Mouse (Mus musculus): ENCODE data around the gene Anxa11.

Gene Anxa11

DNA sequence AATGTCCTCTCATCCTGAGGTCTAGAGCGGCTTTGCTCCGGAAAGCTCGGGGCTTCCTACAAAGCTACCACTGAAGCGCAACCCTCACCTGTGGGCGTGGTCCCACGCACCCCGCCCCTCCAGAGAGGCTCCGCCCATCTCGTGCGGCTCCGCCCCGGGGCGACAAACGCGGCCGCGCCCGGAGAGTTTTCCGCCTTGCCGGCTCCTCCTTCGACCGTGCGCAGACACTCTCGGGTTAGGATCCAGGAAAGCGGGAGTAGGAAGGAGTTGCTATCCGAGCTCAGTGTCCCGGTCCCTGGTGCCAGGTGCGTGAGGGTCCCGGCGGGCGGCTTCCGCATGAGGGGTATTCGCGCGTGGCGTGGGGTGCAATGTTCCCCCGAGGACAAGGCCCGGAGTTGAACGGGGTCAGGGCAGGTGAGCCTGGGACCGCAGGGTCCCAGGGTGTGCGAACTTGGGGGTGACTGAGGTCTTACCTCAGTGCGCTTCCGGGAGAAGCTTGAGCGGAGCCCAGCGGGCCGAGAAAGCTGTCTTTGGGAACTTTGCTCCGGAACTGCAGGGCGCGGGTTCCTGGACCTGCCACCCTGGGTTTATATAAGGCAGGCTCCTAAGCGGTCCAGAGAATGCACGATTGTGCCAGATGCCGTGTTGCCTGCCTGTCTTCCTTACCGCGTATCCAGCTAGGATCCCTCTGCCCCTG lies at the start of gene Anxa11:
Gene Anxa11, plus strand, starts transcription at position 166 of the 697 bp plus-strand sequence.
- in situ Hi-C loops (cut with MboI, MseI), result no loop called here

DNA sequence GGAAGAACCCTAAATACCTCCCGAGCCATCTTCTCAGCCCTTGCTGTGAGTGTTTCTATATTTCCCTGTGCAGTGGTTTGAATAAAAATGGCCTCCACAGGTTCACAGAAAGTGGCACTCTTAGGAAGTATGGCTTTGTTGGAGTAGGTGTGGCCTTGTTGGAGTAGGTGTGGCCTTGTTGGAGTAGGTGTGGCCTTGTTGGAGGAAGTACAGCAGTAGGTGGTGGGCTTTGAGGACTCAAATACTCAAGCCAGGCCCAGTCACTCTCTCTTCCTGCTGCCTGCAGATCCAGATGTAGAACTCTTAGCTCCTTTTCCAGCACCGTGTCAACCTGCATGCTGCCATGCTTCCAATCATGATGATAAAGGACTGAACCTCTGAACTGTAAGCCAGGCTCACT lies 47.6 kb upstream of the Anxa11 start:
- in situ Hi-C loops (cut with MboI, MseI), result no loop called here

DNA sequence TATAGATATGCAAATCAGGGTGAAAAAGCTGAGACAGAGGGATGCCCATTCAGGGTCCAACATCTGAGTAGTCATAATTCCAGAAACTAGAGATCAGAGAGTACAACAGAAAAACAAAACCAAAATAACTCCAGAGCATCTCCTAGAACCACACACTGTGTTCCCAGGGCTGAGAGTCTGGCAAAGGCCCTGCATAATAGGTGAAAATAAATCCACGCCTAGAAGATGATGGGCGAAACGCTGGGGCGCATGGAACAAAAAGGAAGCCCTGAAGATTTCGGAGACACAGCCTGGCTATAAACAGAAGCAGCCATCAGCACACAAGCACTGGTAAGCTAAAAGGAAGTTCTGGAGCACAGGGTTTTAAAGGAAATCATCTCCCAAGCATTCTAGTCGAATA lies 46.9 kb upstream of the Anxa11 start:
- in situ Hi-C loops (cut with MboI, MseI), result loop anchor here in 1 of 2 experiments (5.0 kb wide), 1 partner anchor 68 kb away; no protein-coding TSS in a partner anchor

DNA sequence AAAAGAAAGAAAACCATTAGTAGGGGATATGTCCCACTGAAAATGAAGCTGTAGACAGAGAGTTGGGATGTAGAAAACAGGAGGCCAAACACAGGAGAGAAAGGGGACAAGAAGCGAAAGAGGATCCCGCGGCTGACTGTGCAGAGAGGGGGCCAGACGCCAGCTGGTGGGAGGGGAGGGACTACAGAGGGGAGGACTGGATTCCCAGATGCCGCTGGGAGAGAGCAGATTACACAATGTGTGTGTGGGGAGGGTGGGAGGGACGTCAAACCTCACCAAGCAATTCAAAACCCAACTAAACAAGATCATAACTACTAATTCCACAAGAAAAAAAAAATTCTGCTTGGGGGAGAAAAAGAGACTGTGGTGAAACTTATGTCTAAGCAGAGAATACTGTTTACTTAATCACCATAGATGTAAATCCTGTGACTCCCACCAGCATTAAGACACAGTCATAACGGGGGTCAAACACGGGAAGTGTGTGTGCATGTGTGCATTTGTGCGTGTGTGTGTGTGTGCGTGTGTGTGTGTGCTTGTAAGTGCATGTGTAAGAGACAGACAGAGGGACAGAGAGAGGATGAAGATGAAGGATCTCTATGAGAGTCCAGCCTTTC lies 46.3 kb upstream of the Anxa11 start:
- in situ Hi-C loops (cut with MboI, MseI), result loop anchor here in 1 of 2 experiments (5.0 kb wide), 1 partner anchor 68 kb away; no protein-coding TSS in a partner anchor

DNA sequence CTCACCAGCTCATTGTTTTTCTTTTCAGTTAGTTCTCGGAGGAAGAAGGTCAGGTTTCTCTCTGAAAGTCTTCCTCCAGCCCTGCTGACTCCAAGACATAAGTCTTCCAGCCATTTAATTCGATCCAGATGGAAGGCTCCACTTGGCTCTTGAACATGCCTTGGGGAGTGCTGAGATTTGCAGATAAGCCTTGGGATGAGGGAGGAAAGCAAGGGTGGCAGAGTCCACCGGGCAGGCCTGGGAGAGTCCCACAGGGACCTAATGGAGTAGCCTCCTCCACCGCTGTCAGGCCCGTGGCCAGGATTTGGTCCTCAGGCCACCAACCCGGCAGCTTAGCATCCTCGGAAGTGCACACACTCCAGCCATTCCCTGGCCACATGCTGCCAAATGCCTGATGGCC lies 45.3 kb upstream of the Anxa11 start:
- in situ Hi-C loops (cut with MboI, MseI), result loop anchor here in 1 of 2 experiments (5.0 kb wide), 1 partner anchor 69 kb away; no protein-coding TSS in a partner anchor

DNA sequence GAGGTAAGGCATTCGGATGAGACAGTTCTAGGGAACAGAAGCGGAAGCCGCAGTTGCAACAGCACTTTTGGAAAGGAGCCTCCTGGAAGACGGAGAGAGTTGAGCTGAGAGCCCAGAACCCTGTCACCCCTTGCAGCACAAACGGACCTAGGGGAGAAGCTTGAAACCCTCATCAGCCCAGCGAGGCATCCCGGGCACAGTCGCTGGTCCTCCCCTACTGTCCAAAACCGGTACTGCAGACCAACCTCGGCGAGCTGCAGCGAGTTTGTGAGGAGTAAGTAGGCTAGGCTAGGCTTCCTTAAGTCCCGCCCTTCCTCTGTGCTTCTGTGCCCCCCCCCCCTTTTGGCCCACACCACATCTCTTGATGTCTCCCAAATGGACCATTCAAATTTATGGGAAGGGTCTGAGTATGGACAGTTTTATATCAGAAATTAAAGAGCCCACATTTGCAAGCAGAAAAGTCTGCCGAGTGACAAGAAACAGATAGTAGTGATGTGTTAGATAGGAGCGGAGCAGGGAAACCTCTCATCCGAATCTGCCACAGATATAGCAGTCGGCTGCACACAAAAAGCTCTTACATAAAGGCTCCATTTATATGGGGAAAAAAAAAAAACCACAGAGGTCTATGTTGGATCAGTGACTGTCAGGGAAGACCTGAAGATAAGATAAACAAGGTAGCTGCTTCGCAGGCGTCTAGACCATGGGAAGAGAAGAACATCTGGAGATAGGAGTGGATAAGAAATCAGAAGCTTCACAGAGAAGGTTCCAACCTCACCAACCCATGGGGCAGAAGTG lies 41.6 kb upstream of the Anxa11 start:
- in situ Hi-C loops (cut with MboI, MseI), result loop anchor here in 1 of 2 experiments (25.0 kb wide), 1 partner anchor 237 kb away; the partner anchor contains the start of gene Gm9780

DNA sequence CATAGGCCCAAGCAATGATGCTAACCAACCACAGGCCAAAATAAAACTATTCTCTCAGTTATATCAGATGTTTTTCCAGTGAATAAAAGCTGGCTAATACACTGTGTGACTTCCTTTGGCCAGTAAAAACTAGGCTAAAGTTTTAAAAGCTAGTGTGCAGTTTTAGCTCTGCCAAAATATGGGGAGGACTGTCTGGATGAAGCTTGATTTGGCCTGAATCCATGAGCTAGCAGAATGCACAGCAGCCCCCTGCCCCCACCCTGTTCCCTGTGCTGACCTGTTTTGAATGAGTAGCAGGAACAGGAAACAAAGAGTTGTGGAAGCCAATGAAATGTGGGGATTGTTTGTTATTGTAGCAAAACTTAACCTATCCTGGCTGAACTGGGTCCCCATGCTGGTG lies 39.4 kb upstream of the Anxa11 start:
- in situ Hi-C loops (cut with MboI, MseI), result loop anchor here in 1 of 2 experiments (25.0 kb wide), 1 partner anchor 235 kb away; the partner anchor contains the start of gene Gm9780

DNA sequence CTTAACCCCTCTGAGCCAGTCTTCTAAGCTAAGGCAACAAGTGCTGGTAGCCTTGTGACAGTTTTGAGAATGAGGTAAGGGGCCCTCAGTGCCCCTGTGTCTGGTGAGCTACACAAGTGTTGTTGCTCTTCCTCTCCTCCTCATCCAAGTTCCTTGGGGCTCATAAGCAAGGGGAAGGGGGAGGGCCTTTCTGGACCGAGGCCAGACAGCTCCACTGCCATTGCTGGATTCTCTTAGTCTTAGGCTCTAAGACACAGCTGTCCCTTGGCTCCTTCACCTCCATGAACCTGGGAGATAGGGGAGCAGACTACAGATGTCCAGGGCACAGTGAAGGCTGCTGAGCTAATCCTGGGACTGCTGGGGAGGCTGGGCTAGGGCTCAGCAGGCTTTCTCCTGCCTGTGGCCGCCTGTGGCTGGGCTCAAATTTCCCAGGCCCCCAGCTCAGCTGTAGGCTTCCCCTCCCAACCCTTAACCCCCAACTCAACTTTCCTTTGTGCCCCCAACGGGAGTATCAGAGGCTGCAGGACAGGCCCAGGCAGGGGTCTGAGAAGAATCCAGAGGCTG lies 38.6 kb upstream of the Anxa11 start:
- in situ Hi-C loops (cut with MboI, MseI), result loop anchor here in 1 of 2 experiments (25.0 kb wide), 1 partner anchor 234 kb away; the partner anchor contains the start of gene Gm9780

DNA sequence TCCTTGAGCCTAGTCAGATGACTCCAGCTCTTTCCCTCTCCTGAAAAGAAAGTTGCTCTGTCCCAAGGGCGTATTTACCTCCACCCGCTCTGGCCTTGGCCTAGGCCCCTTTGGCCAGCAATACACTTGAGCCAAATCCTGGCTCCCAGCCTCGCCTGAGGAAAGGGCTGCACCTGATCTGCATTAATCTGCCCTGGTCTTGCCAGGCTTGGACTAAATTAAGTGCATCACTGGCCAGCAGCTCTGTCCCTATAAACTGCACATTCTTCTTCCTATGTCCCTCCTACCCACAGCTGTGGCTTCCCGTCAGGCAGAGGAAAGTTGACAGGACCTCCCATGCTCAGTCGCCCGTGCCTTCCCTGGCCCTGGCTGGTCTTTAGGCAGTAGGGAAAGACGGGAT lies 36.1 kb upstream of the Anxa11 start:
- in situ Hi-C loops (cut with MboI, MseI), result loop anchor here in 1 of 2 experiments (25.0 kb wide), 1 partner anchor 231 kb away; the partner anchor contains the start of gene Gm9780

DNA sequence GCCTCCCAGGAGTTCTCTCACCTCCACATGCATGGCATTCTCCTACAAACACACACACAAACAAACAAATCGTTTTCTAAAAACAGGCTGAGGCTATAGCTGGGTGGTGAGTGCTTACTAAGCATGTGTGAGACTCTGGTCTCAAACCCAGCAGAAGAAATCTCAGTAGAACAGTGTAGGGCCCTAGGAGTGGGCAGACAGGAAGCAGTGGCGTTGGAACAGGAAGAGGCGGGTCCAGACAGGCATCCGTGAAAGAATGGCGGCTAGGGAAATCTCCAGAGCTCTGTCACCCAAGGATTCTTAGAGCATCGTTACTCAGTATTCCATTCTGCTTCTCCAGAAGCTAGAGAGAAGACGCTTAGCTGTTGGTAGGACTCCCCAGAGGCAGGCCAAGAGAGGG lies 35.4 kb upstream of the Anxa11 start:
- in situ Hi-C loops (cut with MboI, MseI), result loop anchor here in 1 of 2 experiments (25.0 kb wide), 1 partner anchor 231 kb away; the partner anchor contains the start of gene Gm9780

DNA sequence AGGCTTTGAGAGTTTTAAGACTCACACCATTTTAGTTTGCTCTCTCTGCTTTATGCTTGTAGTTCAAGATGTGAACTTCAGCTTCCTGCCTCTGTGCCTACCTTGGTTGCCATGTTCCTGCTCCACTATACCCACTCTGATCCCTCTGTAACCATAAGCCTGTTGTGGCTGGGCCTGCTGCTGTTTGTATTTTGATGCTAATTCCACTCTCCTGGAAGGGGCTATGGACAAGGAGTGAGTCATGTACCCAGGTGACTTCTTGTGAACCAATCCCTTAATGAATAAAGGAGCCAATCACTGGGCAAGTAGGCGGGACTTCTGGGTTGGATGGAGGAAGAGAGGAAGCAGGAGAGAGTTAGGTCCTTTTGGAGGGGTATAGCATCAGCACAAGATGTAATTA lies 30.9 kb upstream of the Anxa11 start:
- in situ Hi-C loops (cut with MboI, MseI), result loop anchor here (5.0 to 25.0 kb wide), 2 partner anchors 226 to 351 kb away; partner anchors contain the start of gene Gm9780 (in 1 of the 2)

DNA sequence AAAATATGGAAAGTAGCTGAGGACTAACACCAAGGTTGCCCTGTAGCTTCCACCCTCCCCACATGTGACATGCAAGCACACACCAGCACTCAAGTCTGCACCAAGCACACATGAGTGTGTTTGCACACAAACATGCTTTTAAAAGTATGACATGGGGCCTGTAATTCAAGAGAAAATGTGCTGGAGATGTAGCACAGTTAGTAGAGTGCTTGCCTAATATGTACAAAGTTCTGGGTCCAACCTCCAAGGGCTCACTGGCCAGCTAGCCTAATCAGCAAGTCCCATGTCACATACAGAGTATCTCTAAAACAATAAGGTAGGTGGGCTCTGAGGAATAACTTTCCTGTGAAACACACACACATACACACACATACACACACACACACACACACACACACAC lies 27.8 kb upstream of the Anxa11 start:
- in situ Hi-C loops (cut with MboI, MseI), result loop anchor here (5.0 to 25.0 kb wide), 2 partner anchors 223 to 348 kb away; partner anchors contain the start of gene Gm9780 (in 1 of the 2)

DNA sequence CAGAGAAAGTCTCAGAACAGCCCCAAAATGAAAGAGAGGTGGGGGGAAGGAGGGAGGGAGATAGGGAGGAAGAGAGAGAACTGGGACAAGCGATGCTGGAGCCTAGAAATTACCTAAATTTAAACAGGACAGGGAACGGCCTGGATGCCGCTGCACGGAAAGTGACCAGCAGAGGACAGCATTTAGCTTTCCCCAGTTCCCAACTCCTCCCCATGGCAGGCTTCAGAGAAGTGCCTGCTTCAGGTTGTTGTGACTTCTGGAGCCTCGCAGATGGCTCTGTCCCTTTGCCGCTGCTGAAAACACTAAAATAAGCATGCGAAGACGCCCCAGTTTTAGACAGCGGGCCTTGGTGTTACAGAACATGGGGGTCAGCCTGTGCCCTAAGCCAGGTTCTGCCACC lies 25.5 kb upstream of the Anxa11 start:
- in situ Hi-C loops (cut with MboI, MseI), result loop anchor here in 1 of 2 experiments (25.0 kb wide), 1 partner anchor 221 kb away; the partner anchor contains the start of gene Gm9780

DNA sequence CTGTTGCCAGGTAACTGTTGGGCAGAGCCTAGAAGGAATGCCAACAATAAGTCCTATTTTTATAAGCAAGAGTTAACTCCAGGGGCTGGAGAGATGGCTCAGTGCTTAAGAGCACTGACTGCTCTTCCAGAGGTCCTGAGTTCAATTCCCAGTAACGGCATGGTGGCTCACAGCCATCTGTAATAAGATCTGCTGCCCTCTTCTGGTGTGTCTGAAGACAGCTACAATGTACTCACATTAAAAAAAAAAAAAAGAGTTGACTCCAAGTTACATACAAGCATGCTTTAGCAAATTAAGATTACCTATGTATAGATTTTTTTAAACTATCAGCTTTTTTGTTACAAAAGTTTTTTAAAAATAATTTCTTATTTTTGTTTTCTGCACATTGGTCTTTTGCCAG lies 19.4 kb upstream of the Anxa11 start:
- in situ Hi-C loops (cut with MboI, MseI), result loop anchor here (5.0 to 25.0 kb wide), 4 partner anchors 52 to 1318 kb away; partner anchors contain the start of gene Gm9780 (in 1 of the 2)

DNA sequence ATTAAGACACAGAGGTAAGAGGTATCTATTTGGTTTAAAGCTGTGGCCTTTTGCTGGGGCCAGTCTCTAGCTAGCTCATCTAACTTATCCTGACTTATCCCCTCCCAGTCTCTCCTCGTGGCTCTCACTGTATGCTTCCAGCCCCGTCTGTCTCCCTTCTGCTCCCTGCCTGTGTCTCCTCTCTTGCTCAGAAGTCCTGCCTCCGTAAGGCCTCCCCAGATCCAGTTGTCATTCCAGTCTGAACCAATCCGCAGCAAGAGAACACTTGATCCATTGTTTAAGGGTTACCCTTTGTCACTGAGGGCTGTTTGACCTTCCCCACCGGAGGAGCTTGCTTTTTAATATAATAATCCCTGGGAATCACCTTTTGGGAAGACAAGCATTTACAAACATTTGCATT lies 17.0 kb upstream of the Anxa11 start:
- in situ Hi-C loops (cut with MboI, MseI), result loop anchor here (5.0 to 25.0 kb wide), 4 partner anchors 50 to 1320 kb away; partner anchors contain the start of gene Gm9780 (in 1 of the 2)

DNA sequence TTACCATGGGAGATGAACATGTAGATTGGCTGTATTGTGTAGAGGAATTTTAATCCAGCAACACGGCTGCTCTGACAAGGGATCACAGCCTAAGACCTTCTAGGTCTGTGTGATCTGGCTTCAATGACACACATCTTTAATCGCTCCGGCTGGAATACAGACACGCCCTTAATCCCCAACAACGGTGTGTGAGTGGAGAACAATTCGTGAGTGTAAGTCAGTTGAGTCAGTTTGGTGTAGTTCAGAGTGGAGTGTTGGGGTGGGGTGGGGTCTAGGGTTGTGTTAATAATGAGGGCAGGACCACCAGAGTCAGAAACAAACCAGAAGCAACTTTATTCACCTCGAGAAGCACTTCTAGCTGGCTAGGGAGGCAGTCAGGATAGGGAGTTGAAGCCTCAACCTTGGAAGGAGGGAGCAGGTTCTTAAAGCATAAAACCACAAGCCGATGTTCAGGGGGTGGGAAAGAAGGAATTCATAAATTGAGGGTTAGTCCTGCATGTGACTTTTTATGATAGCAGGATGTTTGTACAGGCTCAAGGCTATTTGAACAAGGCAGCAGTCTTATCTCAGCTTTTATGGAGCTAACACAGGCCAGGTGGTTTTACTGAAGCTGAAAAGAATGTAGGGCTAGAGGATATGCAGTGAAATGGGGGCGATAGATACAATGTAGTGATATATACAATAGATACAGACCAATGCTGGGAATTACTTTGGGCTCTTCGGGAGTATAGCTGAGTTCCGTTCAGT lies 15.9 kb upstream of the Anxa11 start:
- in situ Hi-C loops (cut with MboI, MseI), result loop anchor here in 1 of 2 experiments (10.0 kb wide), 2 partner anchors 49 to 1321 kb away; no protein-coding TSS in a partner anchor

DNA sequence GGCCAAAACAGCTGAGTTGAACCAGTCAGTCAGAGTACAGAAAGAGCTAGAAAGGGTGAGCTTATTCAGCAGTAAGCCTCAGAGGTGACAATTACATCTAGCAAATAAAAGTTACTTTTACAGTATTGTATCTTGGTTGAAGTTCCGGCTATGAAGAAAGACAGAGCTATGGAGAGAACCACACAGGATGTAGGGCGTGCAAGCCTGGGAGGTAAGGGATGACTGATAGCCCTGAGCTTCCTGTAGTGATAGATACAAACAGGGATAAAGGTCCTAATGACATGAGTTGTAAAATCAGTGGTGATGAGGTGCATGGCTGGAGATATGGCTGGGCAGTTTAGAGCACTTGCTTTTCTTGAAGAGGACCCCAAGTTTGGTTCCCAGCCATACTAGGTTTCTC lies 15.1 kb upstream of the Anxa11 start:
- in situ Hi-C loops (cut with MboI, MseI), result loop anchor here in 1 of 2 experiments (10.0 kb wide), 2 partner anchors 48 to 1322 kb away; no protein-coding TSS in a partner anchor

DNA sequence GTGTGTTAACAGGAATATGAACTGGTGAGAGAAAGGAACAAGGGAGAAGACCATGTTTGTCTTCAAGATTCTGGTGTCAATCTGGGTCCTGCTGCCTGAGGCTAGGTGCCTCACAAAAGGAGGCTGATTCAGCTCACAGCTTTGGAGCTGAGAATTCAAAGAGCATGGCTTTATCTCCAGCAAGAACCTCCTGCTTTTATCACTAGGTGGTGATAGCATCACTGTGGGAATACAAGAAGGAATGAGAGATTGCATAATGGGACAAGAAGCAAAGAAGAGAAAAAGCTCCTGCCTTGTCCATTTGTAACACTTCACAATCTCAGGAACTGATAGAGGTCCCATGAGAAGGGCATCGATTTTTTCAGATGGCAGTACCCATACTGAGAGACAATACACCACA lies 10.6 kb upstream of the Anxa11 start:
- in situ Hi-C loops (cut with MboI, MseI), result loop anchor here in 1 of 2 experiments (5.0 kb wide), 1 partner anchor 41 kb away; no protein-coding TSS in a partner anchor

DNA sequence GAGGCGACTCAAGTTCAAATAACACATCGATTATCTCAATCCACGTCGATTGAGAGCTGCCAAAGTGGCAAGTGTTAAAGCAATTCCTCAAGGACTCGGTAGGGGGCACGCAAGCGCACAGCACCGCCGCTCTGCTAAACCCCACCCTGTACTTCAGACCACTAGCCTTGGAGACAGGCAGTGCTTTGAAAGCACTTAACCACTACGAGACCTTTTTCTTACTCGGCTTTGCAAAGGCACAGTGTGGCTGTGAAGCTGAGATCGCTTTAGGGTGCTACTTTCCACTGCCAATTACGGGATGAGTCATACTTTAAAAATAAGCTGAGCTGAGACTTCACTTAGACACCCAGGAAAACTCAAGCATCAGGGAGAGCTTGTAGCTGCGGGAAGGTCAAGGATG lies 9.7 kb upstream of the Anxa11 start:
- in situ Hi-C loops (cut with MboI, MseI), result loop anchor here in 1 of 2 experiments (5.0 kb wide), 1 partner anchor 40 kb away; no protein-coding TSS in a partner anchor

DNA sequence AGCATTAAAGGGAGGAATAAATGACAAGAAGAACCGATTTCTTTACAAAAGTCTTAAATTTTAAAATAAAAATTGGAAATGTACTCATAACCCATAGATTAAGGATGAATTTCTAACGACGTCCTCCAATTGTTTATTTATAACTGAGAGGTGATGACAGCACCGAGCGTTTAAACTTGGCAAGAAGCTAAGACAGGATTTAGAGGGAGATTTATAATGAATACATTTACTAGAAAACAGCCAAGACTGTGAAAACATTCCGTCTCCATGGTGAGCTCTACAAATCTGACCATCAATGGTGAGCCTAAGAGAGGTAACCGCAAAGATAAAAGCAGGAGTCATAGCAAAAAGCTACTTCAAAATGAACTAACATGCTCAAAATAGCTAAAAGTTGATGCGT lies 3.5 kb upstream of the Anxa11 start:
- in situ Hi-C loops (cut with MboI, MseI), result no loop called here

All from T-helper 17 cell (primary cell).